In genomic region chr7:105810280-105810876, GRCm38 (mm10) we compare ENCODE assay signal across 8 mouse cellular contexts. TPM values are rescaled to one million over a fixed set of nuclear protein-coding genes. Genes with fewer than 3 reads are reported as not detected.
DNase-seq lines count a peak whose midpoint lies in the region; ATAC-seq and TF ChIP-seq lines count a peak whose summit lies in the region.

No protein-coding gene starts in this region.

- H3K9me3 ChIP-seq in heart, embryonic 13.5 days: no peaks in the 10 kb centered on the region
- no peaks in the 10 kb centered on the region for H3K9me3 ChIP-seq in embryonic facial prominence, embryonic 13.5 days
- H3K9me3 ChIP-seq in limb, embryonic 12.5 days: no peaks in the 10 kb centered on the region

- H3K79me3 ChIP-seq in C2C12 (ENCODE audit: low read depth): peaks cover 15% of the 10 kb centered on the region

- TF ChIP-seq CTCF in C2C12 (IDR thresholded peaks at IDR 0.05; ENCODE audit: control insufficient read depth, insufficient read depth, insufficient read length): no peak

- 4% methylated on average over 37 of the region's 37 CpGs for WGBS in heart, embryonic 13.5 days
- WGBS in embryonic facial prominence, embryonic 13.5 days: 5% methylated on average over 37 of the region's 37 CpGs
- 5% methylated on average over 37 of the region's 37 CpGs for WGBS in limb, embryonic 12.5 days

- H3K4me1 ChIP-seq in heart, embryonic 13.5 days: peaks cover 19% of the 10 kb centered on the region
- H3K4me1 ChIP-seq in embryonic facial prominence, embryonic 13.5 days: peaks cover 8% of the 10 kb centered on the region
- H3K4me1 ChIP-seq in limb, embryonic 12.5 days (replicated peaks): peaks cover 10% of the 10 kb centered on the region

- peak overlapping the region; percentile 77 for H3K4me2 ChIP-seq in heart, embryonic 13.5 days
- H3K4me2 ChIP-seq in embryonic facial prominence, embryonic 13.5 days: peak overlapping the region; percentile 76
- H3K4me2 ChIP-seq in limb, embryonic 12.5 days: peak overlapping the region; percentile 72

- H3K27me3 ChIP-seq in heart, embryonic 13.5 days (replicated peaks): no peaks in the 10 kb centered on the region
- no peaks in the 10 kb centered on the region for H3K27me3 ChIP-seq in C2C12 (ENCODE audit: control insufficient read depth, insufficient read depth, insufficient read length)
- no peaks in the 10 kb centered on the region for H3K27me3 ChIP-seq in embryonic facial prominence, embryonic 13.5 days
- H3K27me3 ChIP-seq in limb, embryonic 12.5 days: no peaks in the 10 kb centered on the region
- no peaks in the 10 kb centered on the region for H3K27me3 ChIP-seq in splenic B cell, adult 2 months (ENCODE audit: control insufficient read depth, insufficient read depth, low read length, poor library complexity, severe bottlenecking)

- no peak for DNase-seq in heart, adult 8-10 months (ENCODE audit: low spot score)
- peak; percentile 25 for DNase-seq in splenic B cell, adult 2 months (ENCODE audit: low read depth, low spot score)
- no peak for DNase-seq in thymus, postnatal 10 days (ENCODE audit: low spot score in 2 of 2)

- H3K4me3 ChIP-seq in heart, embryonic 13.5 days: peak overlapping the region; percentile 85
- peak overlapping the region; percentile 80 for H3K4me3 ChIP-seq in C2C12 (ENCODE audit: insufficient read depth, poor library complexity, severe bottlenecking)
- H3K4me3 ChIP-seq in embryonic facial prominence, embryonic 13.5 days: peak overlapping the region; percentile 86
- peak overlapping the region; percentile 78 for H3K4me3 ChIP-seq in limb, embryonic 12.5 days (replicated peaks)

- H3ac ChIP-seq in C2C12 (ENCODE audit: control insufficient read depth, insufficient read length, low read depth): peak overlapping the region; percentile 82

- H3K79me2 ChIP-seq in C2C12 (ENCODE audit: control insufficient read depth, insufficient read depth): peaks cover 19% of the 10 kb centered on the region

- peak; percentile 38 for ATAC-seq in heart, embryonic 13.5 days (ENCODE audit: extremely low read depth, insufficient number of reproducible peaks, low FRiP score, low TSS enrichment)
- peak; percentile 63; the same call in 1 of the 2 replicates for ATAC-seq in embryonic facial prominence, embryonic 13.5 days (ENCODE audit: insufficient number of reproducible peaks, insufficient read depth, low FRiP score, low TSS enrichment, low read depth)
- ATAC-seq in limb, embryonic 12.5 days (ENCODE audit: insufficient number of reproducible peaks, insufficient read depth, low FRiP score, low TSS enrichment, low read depth): peak; percentile 64; the same call in 1 of the 2 replicates
- ATAC-seq in megakaryocyte-erythroid progenitor cell, adult 5-6 weeks (replicated peaks; ENCODE audit: low FRiP score, low TSS enrichment, poor library complexity, severe bottlenecking): no peak

- H3K27ac ChIP-seq in heart, embryonic 13.5 days (replicated peaks): peak overlapping the region; percentile 90
- peak overlapping the region; percentile 94 for H3K27ac ChIP-seq in embryonic facial prominence, embryonic 13.5 days
- H3K27ac ChIP-seq in limb, embryonic 12.5 days: peak overlapping the region; percentile 93

- H3K9ac ChIP-seq in heart, embryonic 13.5 days: peak overlapping the region; percentile 96
- peak overlapping the region; percentile 98 for H3K9ac ChIP-seq in embryonic facial prominence, embryonic 13.5 days
- H3K9ac ChIP-seq in limb, embryonic 12.5 days (replicated peaks): peak overlapping the region; percentile 91

- H3K36me3 ChIP-seq in heart, embryonic 13.5 days: peaks cover 31% of the 10 kb centered on the region
- H3K36me3 ChIP-seq in C2C12 (ENCODE audit: control insufficient read depth, insufficient read depth): peaks cover 19% of the 10 kb centered on the region
- peaks cover 27% of the 10 kb centered on the region for H3K36me3 ChIP-seq in embryonic facial prominence, embryonic 13.5 days
- H3K36me3 ChIP-seq in limb, embryonic 12.5 days: peaks cover 32% of the 10 kb centered on the region
- no peaks in the 10 kb centered on the region; the same call in 1 of the 2 replicates for H3K36me3 ChIP-seq in splenic B cell, adult 2 months (ENCODE audit: control insufficient read depth, insufficient read depth, low read length, poor library complexity, severe bottlenecking)

TF ChIP-seq in C2C12, 6 proteins besides CTCF, POLR2A, EP300 and RAD21:
- TF ChIP-seq MYOD1 (IDR thresholded peaks at IDR 0.05; ENCODE audit: control insufficient read depth, insufficient read length, low read depth) (no peak), FOSL1 (IDR thresholded peaks at IDR 0.05; ENCODE audit: insufficient read depth, low read length, poor library complexity, severe bottlenecking) (no peak), USF1 (IDR thresholded peaks at IDR 0.05; ENCODE audit: low read depth) (no peak)

RNA-seq across cellular contexts. Expression of gene Mrpl17, which starts 0.5 kb away (rescaled TPM):
- polyA plus RNA-seq in heart, embryonic 13.5 days (2015; fragmentation: Nextera tagmentation; extraction: Ambion mirVana): 226 and 239 TPM in 2 replicates
- total RNA-seq in heart, adult 8-10 months (2022): 100 to 1,000 TPM; 123 to 132 (median 127) TPM
- 554 TPM for polyA plus RNA-seq in C2C12 (2012; fragmentation: generic; extraction: Trizol)
- 321 and 381 TPM in 2 replicates for polyA plus RNA-seq in embryonic facial prominence, embryonic 13.5 days (2015; fragmentation: Nextera tagmentation; extraction: Ambion mirVana)
- 319 and 330 TPM in 2 replicates for polyA plus RNA-seq in limb, embryonic 12.5 days (2016; fragmentation: Nextera tagmentation; extraction: Ambion mirVana)
- total RNA-seq in megakaryocyte-erythroid progenitor cell, adult 5-6 weeks (2014; fragmentation: Nextera tagmentation): 144 and 184 TPM in 2 replicates
- 31.6 and 60.6 TPM in 2 replicates for total RNA-seq in megakaryocyte-erythroid progenitor cell, adult 5-6 weeks (2017)

RNA-seq across cellular contexts. Expression of gene Dchs1, which starts 22.9 kb away (rescaled TPM):
- polyA plus RNA-seq in heart, embryonic 13.5 days (2015; fragmentation: Nextera tagmentation; extraction: Ambion mirVana): 4.7 and 5.9 TPM in 2 replicates
- 1 to 10 TPM; 4.3 to 8.7 (median 7.3) TPM for total RNA-seq in heart, adult 8-10 months (2022)
- 1.8 TPM for polyA plus RNA-seq in C2C12 (2012; fragmentation: generic; extraction: Trizol)
- 21.0 and 21.5 TPM in 2 replicates for polyA plus RNA-seq in embryonic facial prominence, embryonic 13.5 days (2015; fragmentation: Nextera tagmentation; extraction: Ambion mirVana)
- polyA plus RNA-seq in limb, embryonic 12.5 days (2016; fragmentation: Nextera tagmentation; extraction: Ambion mirVana): 24.8 and 28.2 TPM in 2 replicates
- not detected in 2 replicates for total RNA-seq in megakaryocyte-erythroid progenitor cell, adult 5-6 weeks (2014; fragmentation: Nextera tagmentation)
- total RNA-seq in megakaryocyte-erythroid progenitor cell, adult 5-6 weeks (2017): not detected in 2 replicates

RNA-seq across cellular contexts. Expression of gene Tpp1, which starts 58.3 kb away (rescaled TPM):
- 80.7 and 88.2 TPM in 2 replicates for polyA plus RNA-seq in heart, embryonic 13.5 days (2015; fragmentation: Nextera tagmentation; extraction: Ambion mirVana)
- total RNA-seq in heart, adult 8-10 months (2022): 10 to 100 TPM; 39.0 to 57.8 (median 45.5) TPM
- polyA plus RNA-seq in C2C12 (2012; fragmentation: generic; extraction: Trizol): 41.6 TPM
- polyA plus RNA-seq in embryonic facial prominence, embryonic 13.5 days (2015; fragmentation: Nextera tagmentation; extraction: Ambion mirVana): 44.0 and 45.8 TPM in 2 replicates
- polyA plus RNA-seq in limb, embryonic 12.5 days (2016; fragmentation: Nextera tagmentation; extraction: Ambion mirVana): 33.3 and 38.3 TPM in 2 replicates
- total RNA-seq in megakaryocyte-erythroid progenitor cell, adult 5-6 weeks (2014; fragmentation: Nextera tagmentation): 80.7 and 98.6 TPM in 2 replicates
- total RNA-seq in megakaryocyte-erythroid progenitor cell, adult 5-6 weeks (2017): 26.8 and 37.9 TPM in 2 replicates
